Mouse (Mus musculus) stomach, embryonic 16.5 days (tissue): ENCODE data around the gene Fancc. TPM values are rescaled to one million over a fixed set of nuclear protein-coding genes. Genes with fewer than 3 reads are reported as not detected.

Experiments
- ATAC-seq: fragments of 200-750 bp; cut with Nextera tagmentation; 2 replicates; pipeline ENCODE4 v1.8.0; 2017; ENCODE audit warnings: moderate number of reproducible peaks, moderate TSS enrichment; ENCODE audit not compliant: insufficient read depth, low FRiP score
- H3K27ac ChIP-seq: fragments of 300-500 bp; sonication (generic); 2 replicates; pipeline ENCODE4 v1.5.1; 2014; ENCODE audit warnings: low read length
- H3K27me3 ChIP-seq: fragments of 300-500 bp; sonication (generic); 2 replicates; pipeline ENCODE4 v1.6.1; 2014; ENCODE audit warnings: low read length, control low read depth, mixed read lengths; ENCODE audit not compliant: control insufficient read depth, insufficient read depth
- H3K36me3 ChIP-seq: fragments of 300-500 bp; sonication (generic); 2 replicates; pipeline ENCODE4 v1.6.1; 2014; ENCODE audit warnings: low read length; ENCODE audit not compliant: control insufficient read depth, insufficient read depth
- H3K4me1 ChIP-seq: fragments of 300-500 bp; sonication (generic); 2 replicates; pipeline ENCODE4 v1.6.1; 2014; ENCODE audit warnings: low read length, control low read depth, mixed read lengths; ENCODE audit not compliant: control insufficient read depth, insufficient read depth
- H3K4me2 ChIP-seq: fragments of 300-500 bp; sonication (generic); 2 replicates; pipeline ENCODE4 v1.6.1; 2014; ENCODE audit warnings: low read depth, low read length, mixed read lengths
- H3K4me3 ChIP-seq: fragments of 300-500 bp; sonication (generic); replicated peaks from 2 replicates; pipeline ENCODE4 v1.5.1; 2014; ENCODE audit warnings: mild to moderate bottlenecking, low read length
- H3K9ac ChIP-seq: fragments of 300-500 bp; sonication (generic); 2 replicates; pipeline ENCODE4 v1.6.1; 2014; ENCODE audit warnings: low read length
- H3K9me3 ChIP-seq: fragments of 300-500 bp; sonication (generic); replicated peaks from 2 replicates; pipeline ENCODE4 v1.6.1; 2016; ENCODE audit warnings: low read length, control low read depth; ENCODE audit not compliant: control insufficient read depth
- WGBS: fragments of 180-500 bp; shearing (Covaris S2); extraction: QIAGEN DNeasy Blood & Tissue Kit; methylation state at CpG from one replicate; pipeline ENCODE4 v1.1.7; 2014; 5-methylcytosine and 5-hydroxymethylcytosine counted together
- polyA plus RNA-seq: library from polyadenylated mRNA; unstranded; fragments of >200 nt; fragmentation: Nextera tagmentation; extraction: Ambion mirVana; gene quantifications from 2 replicates; pipeline ENCODE4 v1.2.1, GENCODE M21; 2015

Fancc gene
- polyA plus RNA-seq, 1 experiment from 2014 or later, result 22.0 TPM

GRCm38 (mm10) chr13:63252295-63253010 lies 244.6 kb downstream of the Fancc start:
- no peak overlapping the region for H3K27ac ChIP-seq
- ATAC-seq, result no peak
- no peak overlapping the region for H3K4me3 ChIP-seq
- no peak overlapping the region for H3K9ac ChIP-seq
- 0 out of 2 replicates have a peak, but pooled peaks cover 3% of the 10 kb centered on the region for H3K9me3 ChIP-seq
- H3K4me1 ChIP-seq, result peaks cover 65% of the 10 kb centered on the region
- no peak overlapping the region for H3K4me2 ChIP-seq
- H3K27me3 ChIP-seq, result no peaks in the 10 kb centered on the region
- peaks cover 5% of the 10 kb centered on the region; the same call in 1 of the 2 replicates for H3K36me3 ChIP-seq
- 52% methylated on average over 2 of the region's 2 CpGs for WGBS

- peak overlapping the region; percentile 69 for H3K27ac ChIP-seq
- H3K36me3 ChIP-seq, result 0 out of 2 replicates have a peak, but pooled peaks cover 3% of the 10 kb centered on the region
- peak overlapping the region; percentile 9 for H3K4me3 ChIP-seq
- no peaks in the 10 kb centered on the region for H3K9me3 ChIP-seq
- no peak; the same call in 1 of the 2 replicates for ATAC-seq
- H3K4me1 ChIP-seq, result peaks cover 71% of the 10 kb centered on the region
- no peaks in the 10 kb centered on the region for H3K27me3 ChIP-seq
- H3K4me2 ChIP-seq, result peak overlapping the region; percentile 16; the same call in 1 of the 2 replicates
- peak overlapping the region; percentile 52 for H3K9ac ChIP-seq
- WGBS, result 47% methylated on average over 12 of the region's 12 CpGs
These were observed 245.8 kb downstream of the Fancc start for GRCm38 (mm10) chr13:63251118-63251889.

- Histone ChIP-seq H3K4me3 (no peak overlapping the region), H3K4me1 (peaks cover 69% of the 10 kb centered on the region), H3K27me3 (no peaks in the 10 kb centered on the region), H3K9ac (no peak overlapping the region; the same call in 1 of the 2 replicates), H3K9me3 (no peaks in the 10 kb centered on the region), H3K27ac (peak overlapping the region; percentile 1; the same call in 1 of the 2 replicates), H3K4me2 (no peak overlapping the region), H3K36me3 (0 out of 2 replicates have a peak, but pooled peaks cover 3% of the 10 kb centered on the region)
- no peak for ATAC-seq
- 85% methylated on average over 8 of the region's 8 CpGs for WGBS
These were observed 246.6 kb downstream of the Fancc start for GRCm38 (mm10) chr13:63250441-63250980.

GRCm38 (mm10) chr13:63249741-63250431 lies 247.2 kb downstream of the Fancc start:
- H3K4me2 ChIP-seq, result peak overlapping the region; percentile 23; the same call in 1 of the 2 replicates
- no peak for ATAC-seq
- H3K4me3 ChIP-seq, result no peak overlapping the region
- H3K9me3 ChIP-seq, result no peaks in the 10 kb centered on the region
- H3K27ac ChIP-seq, result peak overlapping the region; percentile 22; the same call in 1 of the 2 replicates
- no peak overlapping the region for H3K9ac ChIP-seq
- H3K36me3 ChIP-seq, result 0 out of 2 replicates have a peak, but pooled peaks cover 1% of the 10 kb centered on the region
- peaks cover 63% of the 10 kb centered on the region for H3K4me1 ChIP-seq
- WGBS, result 72% methylated on average over 8 of the region's 8 CpGs
- H3K27me3 ChIP-seq, result no peaks in the 10 kb centered on the region

DNA sequence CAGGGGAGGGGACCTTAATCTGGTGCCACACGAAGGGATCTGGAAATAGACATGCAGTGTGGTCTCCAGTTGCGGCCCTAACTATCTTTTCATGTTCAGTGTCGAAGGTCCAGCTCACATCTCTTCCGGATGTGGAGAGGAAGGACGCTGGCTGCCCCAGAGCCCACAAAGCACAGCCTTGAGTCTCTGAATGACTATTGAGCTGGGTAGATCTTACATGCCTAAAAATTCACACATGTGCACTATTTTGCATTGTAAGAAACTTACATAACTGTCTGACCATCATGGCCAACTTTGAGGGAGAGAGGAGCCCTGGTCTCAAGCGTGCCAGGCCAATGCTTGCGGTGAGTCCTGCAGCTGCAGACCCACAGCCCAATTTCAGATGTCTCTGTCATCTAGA lies 247.9 kb downstream of the Fancc start:
- peak overlapping the region; percentile 23; the same call in 1 of the 2 replicates for H3K4me2 ChIP-seq
- no peak for ATAC-seq
- H3K27ac ChIP-seq, result peak overlapping the region; percentile 22; the same call in 1 of the 2 replicates
- no peak overlapping the region for H3K4me3 ChIP-seq
- H3K27me3 ChIP-seq, result no peaks in the 10 kb centered on the region
- H3K9me3 ChIP-seq, result no peaks in the 10 kb centered on the region
- no peaks in the 10 kb centered on the region for H3K36me3 ChIP-seq
- no peak overlapping the region for H3K9ac ChIP-seq
- peaks cover 60% of the 10 kb centered on the region for H3K4me1 ChIP-seq
- WGBS, result 82% methylated on average over 7 of the region's 7 CpGs

DNA sequence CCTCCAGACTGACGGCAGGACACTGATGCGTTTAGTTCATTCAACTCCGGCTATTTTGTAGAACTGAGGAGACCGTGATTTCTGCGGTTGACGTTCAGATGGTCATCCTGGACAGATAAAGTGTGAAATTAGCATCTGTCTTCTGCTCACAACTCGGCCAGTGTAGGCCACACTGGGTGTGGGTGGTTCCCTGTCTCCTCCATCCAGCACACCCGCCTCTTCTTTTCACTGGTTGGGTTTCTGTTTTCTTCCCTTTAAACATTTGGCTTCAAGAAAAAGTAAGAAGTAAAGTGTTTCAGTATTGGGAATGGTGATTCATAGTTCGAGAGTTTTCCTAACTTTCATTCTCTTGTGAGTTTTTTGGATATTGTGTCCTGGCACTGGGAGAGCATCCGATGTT lies 248.8 kb downstream of the Fancc start:
- Histone ChIP-seq H3K9me3 (no peaks in the 10 kb centered on the region), H3K36me3 (no peaks in the 10 kb centered on the region), H3K27ac (no peak overlapping the region), H3K4me1 (peaks cover 61% of the 10 kb centered on the region), H3K9ac (no peak overlapping the region), H3K27me3 (no peaks in the 10 kb centered on the region), H3K4me3 (no peak overlapping the region), H3K4me2 (no peak overlapping the region)
- 83% methylated on average over 10 of the region's 10 CpGs for WGBS
- no peak for ATAC-seq

DNA sequence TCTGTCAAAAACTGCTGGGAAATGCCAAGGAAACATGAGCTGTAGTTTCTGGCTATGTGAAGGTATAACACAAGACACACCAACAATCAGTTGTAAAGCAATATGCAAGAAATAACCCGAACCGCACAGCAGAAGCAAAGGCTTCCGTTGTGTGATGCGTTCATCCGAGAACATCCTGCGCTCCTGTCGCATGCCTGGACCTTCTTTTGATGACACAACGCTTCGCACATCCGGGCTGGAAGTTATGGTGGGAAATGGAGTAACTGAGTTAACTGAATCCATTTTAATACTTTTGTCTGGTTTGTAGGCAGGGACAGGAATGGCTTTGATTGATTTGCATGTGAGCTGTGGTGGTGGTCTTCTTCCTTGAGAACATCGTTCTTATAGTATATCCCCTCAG lies 249.4 kb downstream of the Fancc start:
- Histone ChIP-seq H3K9ac (no peak overlapping the region), H3K36me3 (no peaks in the 10 kb centered on the region), H3K27me3 (no peaks in the 10 kb centered on the region), H3K4me1 (peaks cover 54% of the 10 kb centered on the region), H3K9me3 (no peaks in the 10 kb centered on the region), H3K4me3 (no peak overlapping the region), H3K27ac (no peak overlapping the region), H3K4me2 (no peak overlapping the region)
- no peak for ATAC-seq
- WGBS, result 87% methylated on average over 11 of the region's 11 CpGs

DNA sequence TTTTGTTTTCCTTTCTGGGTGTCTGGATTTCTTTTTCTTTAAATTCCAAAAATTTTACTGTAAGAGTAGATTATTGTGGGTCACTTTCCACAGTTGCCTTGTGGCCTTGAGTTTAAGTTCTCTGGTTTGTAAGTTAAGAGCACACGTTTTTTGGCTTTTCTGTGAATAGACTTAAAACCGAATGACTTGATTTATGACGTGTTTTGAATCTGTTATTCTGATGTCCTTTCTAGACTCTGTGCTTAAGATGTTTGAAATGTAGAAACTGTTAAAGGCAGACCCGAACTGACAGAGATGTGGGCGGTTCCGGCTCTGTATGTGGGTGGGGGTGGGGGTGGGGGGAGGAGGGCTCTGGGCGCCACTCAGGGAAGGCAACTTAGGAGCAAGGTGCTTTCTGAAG lies 250.0 kb downstream of the Fancc start:
- no peak overlapping the region for H3K9ac ChIP-seq
- H3K36me3 ChIP-seq, result no peaks in the 10 kb centered on the region
- 49% methylated on average over 7 of the region's 7 CpGs for WGBS
- no peaks in the 10 kb centered on the region for H3K27me3 ChIP-seq
- H3K27ac ChIP-seq, result no peak overlapping the region
- H3K9me3 ChIP-seq, result no peaks in the 10 kb centered on the region
- peaks cover 53% of the 10 kb centered on the region for H3K4me1 ChIP-seq
- ATAC-seq, result no peak
- H3K4me2 ChIP-seq, result no peak overlapping the region
- H3K4me3 ChIP-seq, result no peak overlapping the region
